In the genomic region with DNA sequence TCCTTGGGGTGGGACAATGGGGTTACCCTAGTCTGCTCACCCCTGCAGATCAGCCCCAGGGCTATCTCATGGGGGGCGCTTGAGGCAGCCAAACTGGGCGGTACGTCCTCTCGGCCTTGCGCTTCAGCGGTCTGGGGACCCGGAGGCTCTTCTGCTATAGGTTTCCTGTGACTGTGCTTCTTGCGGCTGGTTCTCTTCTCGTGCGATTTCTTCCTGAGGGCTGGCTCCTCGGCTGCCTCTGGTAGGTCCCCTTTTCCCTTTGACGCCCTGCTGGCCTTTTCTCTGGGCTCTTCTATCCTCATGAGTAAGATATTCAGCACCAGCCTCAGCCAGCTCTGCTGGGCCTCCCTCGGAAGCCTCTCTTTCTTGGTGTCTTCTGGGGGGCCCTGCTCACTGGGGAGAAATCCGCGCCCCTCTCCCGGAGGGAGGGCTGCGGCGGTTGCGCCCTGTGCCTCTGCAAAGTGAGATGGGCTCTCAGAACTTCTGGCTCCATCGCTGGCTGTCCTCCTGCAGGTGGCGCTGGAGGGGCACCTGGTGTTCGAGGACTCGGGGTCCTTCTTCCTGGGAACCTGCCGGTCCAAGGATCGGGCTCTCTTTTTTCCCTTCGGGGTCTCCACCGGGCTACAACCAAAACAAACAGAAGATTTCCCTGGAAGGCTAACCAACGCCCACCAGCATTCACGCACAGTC, we compare ENCODE assay signal across 8 mouse cellular contexts. TPM values are rescaled to one million over a fixed set of nuclear protein-coding genes. Genes with fewer than 3 reads are reported as not detected.
A peak's percentile ranks its signal among the peaks of the same experiment; 100 is the strongest.
DNase-seq lines count a peak whose midpoint lies in the region; ATAC-seq and TF ChIP-seq lines count a peak whose summit lies in the region.

No protein-coding gene starts in this region.

- H3K4me3 ChIP-seq in embryonic facial prominence, embryonic 15.5 days (replicated peaks): peak overlapping the region; percentile 27
- no peak overlapping the region for H3K4me3 ChIP-seq in hindbrain, embryonic 14.5 days (replicated peaks; ENCODE audit: low read length)
- H3K4me3 ChIP-seq in limb, embryonic 14.5 days (replicated peaks; ENCODE audit: low read length): peak overlapping the region; percentile 24
- 0 out of 2 replicates have a peak overlapping the region, but pooled peaks have one; percentile 7 for H3K4me3 ChIP-seq in midbrain, embryonic 16.5 days (ENCODE audit: low read depth, low read length)

- ATAC-seq in embryonic facial prominence, embryonic 15.5 days (ENCODE audit: insufficient number of reproducible peaks, low FRiP score, low TSS enrichment, low read depth): no peak
- no peak for ATAC-seq in hindbrain, embryonic 14.5 days (ENCODE audit: low FRiP score)
- ATAC-seq in limb, embryonic 14.5 days (ENCODE audit: low FRiP score, low read depth): peak; percentile 12; the same call in 1 of the 2 replicates
- ATAC-seq in midbrain, embryonic 16.5 days: no peak

- no peak overlapping the region for H3K27ac ChIP-seq in embryonic facial prominence, embryonic 15.5 days (replicated peaks)
- no peak overlapping the region for H3K27ac ChIP-seq in hindbrain, embryonic 14.5 days
- H3K27ac ChIP-seq in limb, embryonic 14.5 days (replicated peaks; ENCODE audit: low read depth, low read length): no peak overlapping the region
- H3K27ac ChIP-seq in midbrain, embryonic 16.5 days (ENCODE audit: low read length): no peak overlapping the region

- peaks cover 22% of the 10 kb centered on the region for H3K4me1 ChIP-seq in embryonic facial prominence, embryonic 15.5 days
- H3K4me1 ChIP-seq in hindbrain, embryonic 14.5 days (replicated peaks; ENCODE audit: control insufficient read depth, insufficient read depth, low read length): peaks cover 17% of the 10 kb centered on the region
- no peaks in the 10 kb centered on the region for H3K4me1 ChIP-seq in limb, embryonic 14.5 days (ENCODE audit: control insufficient read depth, insufficient read depth, low read length)
- H3K4me1 ChIP-seq in midbrain, embryonic 16.5 days (ENCODE audit: control insufficient read depth, insufficient read depth, low read length): peaks cover 17% of the 10 kb centered on the region

- TF ChIP-seq POLR2A in limb, embryonic 14.5 days (IDR thresholded peaks at IDR 0.05; ENCODE audit: borderline replicate concordance, extremely low read depth, insufficient read depth, insufficient read length): no peak

- H3K27me3 ChIP-seq in embryonic facial prominence, embryonic 15.5 days: peaks cover 11% of the 10 kb centered on the region
- peaks cover 10% of the 10 kb centered on the region for H3K27me3 ChIP-seq in hindbrain, embryonic 14.5 days (ENCODE audit: control insufficient read depth, insufficient read depth, low read length)
- H3K27me3 ChIP-seq in limb, embryonic 14.5 days (ENCODE audit: control insufficient read depth, insufficient read depth, low read length): 0 out of 2 replicates have a peak, but pooled peaks cover 7% of the 10 kb centered on the region
- H3K27me3 ChIP-seq in midbrain, embryonic 16.5 days (ENCODE audit: control insufficient read depth, insufficient read depth, low read depth, low read length): no peaks in the 10 kb centered on the region

- 7% methylated on average over 29 of the region's 29 CpGs for WGBS in embryonic facial prominence, embryonic 15.5 days
- WGBS in hindbrain, embryonic 14.5 days: 9% methylated on average over 29 of the region's 29 CpGs
- 10% methylated on average over 28 of the region's 29 CpGs for WGBS in limb, embryonic 14.5 days
- WGBS in midbrain, embryonic 16.5 days: 8% methylated on average over 29 of the region's 29 CpGs

- no peak overlapping the region for H3K9ac ChIP-seq in embryonic facial prominence, embryonic 15.5 days
- 0 out of 2 replicates have a peak overlapping the region, but pooled peaks have one; percentile 6 for H3K9ac ChIP-seq in hindbrain, embryonic 14.5 days
- peak overlapping the region; percentile 49 for H3K9ac ChIP-seq in limb, embryonic 14.5 days (ENCODE audit: low read depth, low read length, severe bottlenecking)
- no peak overlapping the region for H3K9ac ChIP-seq in midbrain, embryonic 16.5 days (ENCODE audit: low read depth, low read length)

- peak overlapping the region; percentile 58 for H3K4me2 ChIP-seq in embryonic facial prominence, embryonic 15.5 days (replicated peaks)
- peak overlapping the region; percentile 38 for H3K4me2 ChIP-seq in hindbrain, embryonic 14.5 days (replicated peaks)
- peak overlapping the region; percentile 47 for H3K4me2 ChIP-seq in limb, embryonic 14.5 days (replicated peaks; ENCODE audit: low read depth, low read length, severe bottlenecking)
- H3K4me2 ChIP-seq in midbrain, embryonic 16.5 days (ENCODE audit: low read length): peak overlapping the region; percentile 35

- DNase-seq in gastrocnemius, adult 18-20 months (ENCODE audit: low spot score): peak; percentile 42
- no peak for DNase-seq in gastrocnemius, postnatal 25 days
- peak; percentile 77 for DNase-seq in ES-CJ7 (ENCODE audit: low read depth, low spot score)
- peak; percentile 47 for DNase-seq in hindbrain, embryonic 14.5 days (ENCODE audit: low spot score)
- no peak for DNase-seq in limb, embryonic 14.5 days (ENCODE audit: low spot score)
- DNase-seq in thymus, postnatal 10 days (ENCODE audit: low spot score in 2 of 2): peak; percentile 48 to 76

- no peaks in the 10 kb centered on the region for H3K9me3 ChIP-seq in embryonic facial prominence, embryonic 15.5 days (replicated peaks)
- no peaks in the 10 kb centered on the region for H3K9me3 ChIP-seq in hindbrain, embryonic 14.5 days (ENCODE audit: control insufficient read depth, low read length)
- H3K9me3 ChIP-seq in limb, embryonic 14.5 days (ENCODE audit: control insufficient read depth, low read length): no peaks in the 10 kb centered on the region
- no peaks in the 10 kb centered on the region for H3K9me3 ChIP-seq in midbrain, embryonic 16.5 days (replicated peaks; ENCODE audit: control insufficient read depth, low read length, poor library complexity, severe bottlenecking)

- H3K36me3 ChIP-seq in embryonic facial prominence, embryonic 15.5 days: no peaks in the 10 kb centered on the region
- no peaks in the 10 kb centered on the region for H3K36me3 ChIP-seq in hindbrain, embryonic 14.5 days (replicated peaks; ENCODE audit: control insufficient read depth, insufficient read depth)
- no peaks in the 10 kb centered on the region for H3K36me3 ChIP-seq in limb, embryonic 14.5 days (ENCODE audit: control insufficient read depth, insufficient read depth, low read length)
- no peaks in the 10 kb centered on the region for H3K36me3 ChIP-seq in midbrain, embryonic 16.5 days (ENCODE audit: control insufficient read depth, insufficient read depth, low read length)

RNA-seq across cellular contexts. Expression of a gene that starts 5.7 kb away (rescaled TPM):
- not detected for total RNA-seq in gastrocnemius, adult 18-20 months (2021)
- total RNA-seq in gastrocnemius, postnatal 25 days (2021): not detected
- 0.28 and 0.45 TPM in 2 replicates for polyA plus RNA-seq in embryonic facial prominence, embryonic 15.5 days (2015; fragmentation: Nextera tagmentation; extraction: Ambion mirVana)
- polyA plus RNA-seq in hindbrain, embryonic 14.5 days (2014; fragmentation: Nextera tagmentation; extraction: Ambion mirVana): 1.2 and 1.3 TPM in 2 replicates
- polyA plus RNA-seq in limb, embryonic 14.5 days (2012; rRNA removed): 0.35 and 0.37 TPM in 2 replicates
- 0.07 and 0.18 TPM in 2 replicates for polyA plus RNA-seq in limb, embryonic 14.5 days (2014; fragmentation: Nextera tagmentation; extraction: Ambion mirVana)
- 3.0 and 4.0 TPM in 2 replicates for polyA plus RNA-seq in midbrain, embryonic 16.5 days (2015; fragmentation: Nextera tagmentation; extraction: Ambion mirVana)

RNA-seq across cellular contexts. Expression of a gene that starts 34.2 kb away (rescaled TPM):
- total RNA-seq in gastrocnemius, adult 18-20 months (2021): not detected
- not detected for total RNA-seq in gastrocnemius, postnatal 25 days (2021)
- 0.21 TPM in 1 of 2 replicates, not detected in the other for polyA plus RNA-seq in embryonic facial prominence, embryonic 15.5 days (2015; fragmentation: Nextera tagmentation; extraction: Ambion mirVana)
- polyA plus RNA-seq in hindbrain, embryonic 14.5 days (2014; fragmentation: Nextera tagmentation; extraction: Ambion mirVana): not detected in 2 replicates
- polyA plus RNA-seq in limb, embryonic 14.5 days (2012; rRNA removed): 0.13 and 0.20 TPM in 2 replicates
- not detected in 2 replicates for polyA plus RNA-seq in limb, embryonic 14.5 days (2014; fragmentation: Nextera tagmentation; extraction: Ambion mirVana)
- not detected in 2 replicates for polyA plus RNA-seq in midbrain, embryonic 16.5 days (2015; fragmentation: Nextera tagmentation; extraction: Ambion mirVana)

RNA-seq across cellular contexts. Expression of a gene that starts 42.4 kb away (rescaled TPM):
- 10 to 100 TPM; 37.1 to 42.1 TPM for total RNA-seq in gastrocnemius, adult 18-20 months (2021)
- total RNA-seq in gastrocnemius, postnatal 25 days (2021): 10 to 100 TPM; 25.9 to 34.0 TPM
- 88.2 and 90.9 TPM in 2 replicates for polyA plus RNA-seq in embryonic facial prominence, embryonic 15.5 days (2015; fragmentation: Nextera tagmentation; extraction: Ambion mirVana)
- polyA plus RNA-seq in hindbrain, embryonic 14.5 days (2014; fragmentation: Nextera tagmentation; extraction: Ambion mirVana): 78.9 and 82.8 TPM in 2 replicates
- polyA plus RNA-seq in limb, embryonic 14.5 days (2012; rRNA removed): 66.6 and 70.1 TPM in 2 replicates
- 82.9 and 96.3 TPM in 2 replicates for polyA plus RNA-seq in limb, embryonic 14.5 days (2014; fragmentation: Nextera tagmentation; extraction: Ambion mirVana)
- polyA plus RNA-seq in midbrain, embryonic 16.5 days (2015; fragmentation: Nextera tagmentation; extraction: Ambion mirVana): 92.4 and 93.4 TPM in 2 replicates

RNA-seq across cellular contexts. Expression of a gene that starts 51.2 kb away (rescaled TPM):
- total RNA-seq in gastrocnemius, adult 18-20 months (2021): under 1 TPM in 1 of 2 experiments, not detected in 1; 0.05 TPM
- not detected for total RNA-seq in gastrocnemius, postnatal 25 days (2021)
- 6.7 and 7.9 TPM in 2 replicates for polyA plus RNA-seq in embryonic facial prominence, embryonic 15.5 days (2015; fragmentation: Nextera tagmentation; extraction: Ambion mirVana)
- 0.07 TPM in 1 of 2 replicates, not detected in the other for polyA plus RNA-seq in hindbrain, embryonic 14.5 days (2014; fragmentation: Nextera tagmentation; extraction: Ambion mirVana)
- polyA plus RNA-seq in limb, embryonic 14.5 days (2012; rRNA removed): 2.3 and 2.7 TPM in 2 replicates
- 4.5 and 5.0 TPM in 2 replicates for polyA plus RNA-seq in limb, embryonic 14.5 days (2014; fragmentation: Nextera tagmentation; extraction: Ambion mirVana)
- 0.06 TPM in 1 of 2 replicates, not detected in the other for polyA plus RNA-seq in midbrain, embryonic 16.5 days (2015; fragmentation: Nextera tagmentation; extraction: Ambion mirVana)

Comparison
In these comparisons a context has a peak if more than half of its experiments do, and no peak if none do; other contexts are left out.
1. DNase-seq: peak in gastrocnemius, adult 18-20 months (single experiment), ES-CJ7 (single experiment), hindbrain, embryonic 14.5 days (single experiment) and thymus, postnatal 10 days (2 of 2); none in gastrocnemius, postnatal 25 days (single experiment) and limb, embryonic 14.5 days (single experiment).
2. H3K9ac ChIP-seq: peak in hindbrain, embryonic 14.5 days (single experiment) and limb, embryonic 14.5 days (single experiment); none in embryonic facial prominence, embryonic 15.5 days (single experiment) and midbrain, embryonic 16.5 days (single experiment).
3. Peak in every context shown above with its lines, with median percentiles within 50 percentile points of each other: H3K4me2 ChIP-seq.